Mouse (Mus musculus): ENCODE results near the gene Iqgap3. TPM values are rescaled to one million over a fixed set of nuclear protein-coding genes. Genes with fewer than 3 reads are reported as not detected.

The Iqgap3 gene
- polyA plus RNA-seq, 1 experiment, result 25.7 TPM

- Histone ChIP-seq H3K4me1 (ENCODE audit: control insufficient read depth, insufficient read depth, low read length) (peaks cover 70% of the 10 kb centered on the region), H3K4me3 (ENCODE audit: insufficient read depth, low read length) (no peak overlapping the region), H3K27ac (ENCODE audit: insufficient read depth, low read depth, low read length) (no peak overlapping the region; the same call in 1 of the 2 replicates)
- TF ChIP-seq POLR2A (IDR thresholded peaks at IDR 0.05; ENCODE audit: borderline replicate concordance, low read depth, low read length) (no peak), CTCF (IDR thresholded peaks at IDR 0.05; ENCODE audit: low read depth, low read length) (no peak)
Measured at GRCm38 (mm10) chr3:88147444-88147843, 65.7 kb downstream of the Iqgap3 start.

GRCm38 (mm10) chr3:88147866-88148265 is 66.1 kb downstream of the Iqgap3 start:
- H3K4me3 ChIP-seq (ENCODE audit: insufficient read depth, low read length), result no peak overlapping the region
- TF ChIP-seq POLR2A (IDR thresholded peaks at IDR 0.05; ENCODE audit: borderline replicate concordance, low read depth, low read length), result no peak
- TF ChIP-seq CTCF (IDR thresholded peaks at IDR 0.05; ENCODE audit: low read depth, low read length), result no peak
- peaks cover 70% of the 10 kb centered on the region for H3K4me1 ChIP-seq (ENCODE audit: control insufficient read depth, insufficient read depth, low read length)
- peak overlapping the region; percentile 2; the same call in 1 of the 2 replicates for H3K27ac ChIP-seq (ENCODE audit: insufficient read depth, low read depth, low read length)

- Histone ChIP-seq H3K4me1 (ENCODE audit: control insufficient read depth, insufficient read depth, low read length) (peaks cover 70% of the 10 kb centered on the region), H3K27ac (ENCODE audit: insufficient read depth, low read depth, low read length) (peak overlapping the region; percentile 2), H3K4me3 (ENCODE audit: insufficient read depth, low read length) (no peak overlapping the region)
Measured at GRCm38 (mm10) chr3:88148354-88148753, 66.6 kb downstream of the Iqgap3 start.

GRCm38 (mm10) chr3:88148776-88149509 is 67.2 kb downstream of the Iqgap3 start:
- TF ChIP-seq POLR2A (IDR thresholded peaks at IDR 0.05; ENCODE audit: borderline replicate concordance, low read depth, low read length), result no peak
- TF ChIP-seq CTCF (IDR thresholded peaks at IDR 0.05; ENCODE audit: low read depth, low read length), result no peak
- Histone ChIP-seq H3K27ac (ENCODE audit: insufficient read depth, low read depth, low read length) (peak overlapping the region; percentile 41), H3K4me1 (ENCODE audit: control insufficient read depth, insufficient read depth, low read length) (peaks cover 70% of the 10 kb centered on the region), H3K4me3 (ENCODE audit: insufficient read depth, low read length) (peak overlapping the region; percentile 20)

More at GRCm38 (mm10) chr3:88148354-88148753, 66.6 kb downstream of the Iqgap3 start:
- TF ChIP-seq CTCF (IDR thresholded peaks at IDR 0.05; ENCODE audit: low read depth, low read length), result no peak
- no peak for TF ChIP-seq POLR2A (IDR thresholded peaks at IDR 0.05; ENCODE audit: borderline replicate concordance, low read depth, low read length)

- Histone ChIP-seq H3K4me3 (ENCODE audit: insufficient read depth, low read length) (peak overlapping the region; percentile 20), H3K27ac (ENCODE audit: insufficient read depth, low read depth, low read length) (peak overlapping the region; percentile 41), H3K4me1 (ENCODE audit: control insufficient read depth, insufficient read depth, low read length) (peaks cover 70% of the 10 kb centered on the region)
- no peak for TF ChIP-seq CTCF (IDR thresholded peaks at IDR 0.05; ENCODE audit: low read depth, low read length)
- TF ChIP-seq POLR2A (IDR thresholded peaks at IDR 0.05; ENCODE audit: borderline replicate concordance, low read depth, low read length), result no peak
Measured at GRCm38 (mm10) chr3:88149510-88149974, 67.8 kb downstream of the Iqgap3 start.

GRCm38 (mm10) chr3:88150061-88150998 is 68.6 kb downstream of the Iqgap3 start:
- H3K4me3 ChIP-seq (ENCODE audit: insufficient read depth, low read length), result peak overlapping the region; percentile 20; the same call in 1 of the 2 replicates
- TF ChIP-seq CTCF (IDR thresholded peaks at IDR 0.05; ENCODE audit: low read depth, low read length), result no peak

GRCm38 (mm10) chr3:88150999-88151364 is 69.2 kb downstream of the Iqgap3 start:
- Histone ChIP-seq H3K4me1 (ENCODE audit: control insufficient read depth, insufficient read depth, low read length) (peaks cover 57% of the 10 kb centered on the region), H3K4me3 (ENCODE audit: insufficient read depth, low read length) (no peak overlapping the region), H3K27ac (ENCODE audit: insufficient read depth, low read depth, low read length) (no peak overlapping the region)
- TF ChIP-seq CTCF (IDR thresholded peaks at IDR 0.05; ENCODE audit: low read depth, low read length) (no peak), POLR2A (IDR thresholded peaks at IDR 0.05; ENCODE audit: borderline replicate concordance, low read depth, low read length) (no peak)

More at GRCm38 (mm10) chr3:88150061-88150998, 68.6 kb downstream of the Iqgap3 start:
- Histone ChIP-seq H3K4me1 (ENCODE audit: control insufficient read depth, insufficient read depth, low read length) (peaks cover 63% of the 10 kb centered on the region), H3K27ac (ENCODE audit: insufficient read depth, low read depth, low read length) (no peak overlapping the region)

- H3K4me1 ChIP-seq (ENCODE audit: control insufficient read depth, insufficient read depth, low read length), result peaks cover 46% of the 10 kb centered on the region
- H3K4me3 ChIP-seq (ENCODE audit: insufficient read depth, low read length), result no peak overlapping the region
- H3K27ac ChIP-seq (ENCODE audit: insufficient read depth, low read depth, low read length), result no peak overlapping the region
- no peak for TF ChIP-seq POLR2A (IDR thresholded peaks at IDR 0.05; ENCODE audit: borderline replicate concordance, low read depth, low read length)
- no peak for TF ChIP-seq CTCF (IDR thresholded peaks at IDR 0.05; ENCODE audit: low read depth, low read length)
Measured at GRCm38 (mm10) chr3:88152056-88152455, 70.3 kb downstream of the Iqgap3 start.

- H3K4me3 ChIP-seq (ENCODE audit: insufficient read depth, low read length), result no peak overlapping the region
- TF ChIP-seq POLR2A (IDR thresholded peaks at IDR 0.05; ENCODE audit: borderline replicate concordance, low read depth, low read length), result no peak
- TF ChIP-seq CTCF (IDR thresholded peaks at IDR 0.05; ENCODE audit: low read depth, low read length), result no peak
- H3K4me1 ChIP-seq (ENCODE audit: control insufficient read depth, insufficient read depth, low read length), result peaks cover 32% of the 10 kb centered on the region
- no peak overlapping the region for H3K27ac ChIP-seq (ENCODE audit: insufficient read depth, low read depth, low read length)
Measured at GRCm38 (mm10) chr3:88153290-88154011, 71.7 kb downstream of the Iqgap3 start.

All from bone marrow macrophage, adult 2 months (primary cell).